Mouse (Mus musculus) left cerebral cortex, postnatal 25 days (tissue): ENCODE measurements at regions not wholly inside any gene's neighbourhood (a gene's known extent, or its start where the extent isn't known, plus 50 kb on each side); places are given as distances from the start of the nearest gene placed in this dataset.
A peak's percentile ranks its signal among the peaks of the same experiment; 100 is the strongest.

Source experiments
- DNase-seq, 2 experiments: peaks; one replicate each; pipeline ENCODE4 v3.0.0; 2022; ENCODE audit warnings: low spot score in 2 of 2, mixed read lengths in 1 of 2
- intact Hi-C: fragments of 180-260 bp; cut with DNase I; formaldehyde crosslinking; loops from one replicate; pipeline ENCODE4 v1.15.1; 2025

- DNase-seq = no peak
- intact Hi-C loops = no loop called here
Observed at GRCm38 (mm10) chr9:98697155-98697554, 95.7 kb upstream of the Mrps22 start.

- no peak for DNase-seq
- intact Hi-C loops = no loop called here
Observed at GRCm38 (mm10) chr9:98695035-98695434, 93.6 kb upstream of the Mrps22 start.

DNA sequence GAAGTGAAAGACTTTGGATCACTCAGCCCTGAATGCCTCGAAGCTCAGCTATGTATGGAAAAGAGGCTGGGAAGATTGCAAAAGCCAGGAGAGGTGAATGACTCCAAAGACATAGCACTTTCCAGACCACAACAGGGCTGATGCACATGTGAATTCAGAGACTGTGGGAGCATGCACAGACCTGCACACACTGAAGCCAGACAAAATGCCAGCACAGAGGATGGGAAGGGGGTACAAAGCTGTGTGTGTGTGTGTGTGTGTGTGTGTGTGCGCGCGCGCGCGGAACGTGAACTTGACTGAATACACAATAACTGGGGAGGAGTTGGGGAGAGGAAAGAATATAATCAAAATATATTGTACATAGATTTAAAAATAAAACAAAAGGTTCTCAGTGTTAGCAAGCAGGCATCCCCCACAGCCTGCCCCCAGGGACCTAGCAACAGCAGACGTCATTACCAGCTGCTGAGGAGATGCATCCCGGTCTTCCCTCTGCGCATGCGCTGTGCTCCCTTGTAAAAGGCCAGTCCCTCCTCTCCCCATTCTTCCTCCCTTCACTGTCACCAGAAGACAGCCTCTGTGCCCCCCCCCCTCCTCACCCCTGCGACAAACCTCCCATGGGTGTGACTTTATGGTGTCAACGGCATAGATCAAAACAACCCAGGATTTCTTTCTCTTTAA, 89.5 kb upstream of the Mrps22 start:
- peak; percentile 27 to 31 for DNase-seq
- intact Hi-C loops = no loop called here

DNA sequence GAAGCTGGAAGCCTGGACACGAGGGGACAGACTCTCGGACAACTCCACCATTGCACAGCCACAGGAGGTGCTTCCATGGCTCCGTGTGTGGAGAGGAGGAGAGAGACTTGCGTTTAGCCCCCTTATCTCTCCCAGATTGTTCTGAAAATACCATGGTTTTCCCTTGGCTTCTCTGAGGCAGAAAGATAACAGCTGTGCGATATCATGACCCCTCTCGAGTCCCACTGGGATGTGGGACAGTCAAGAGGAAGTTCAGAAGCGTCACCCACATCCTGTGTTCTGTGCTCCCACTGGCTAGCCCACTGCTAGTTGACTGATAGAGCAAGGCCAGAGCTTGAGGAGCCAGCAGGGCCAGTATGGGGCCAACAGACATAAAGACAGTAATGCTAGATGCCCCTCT, 84.1 kb upstream of the Mrps22 start:
- DNase-seq = no peak
- intact Hi-C loops = loop anchor here (2.0 kb wide), 1 partner anchor 59 kb away; no protein-coding TSS in a partner anchor

GRCm38 (mm10) chr9:98684336-98684735, 82.9 kb upstream of the Mrps22 start:
- intact Hi-C loops = loop anchor here (2.0 kb wide), 1 partner anchor 60 kb away; no protein-coding TSS in a partner anchor
- no peak for DNase-seq

DNA sequence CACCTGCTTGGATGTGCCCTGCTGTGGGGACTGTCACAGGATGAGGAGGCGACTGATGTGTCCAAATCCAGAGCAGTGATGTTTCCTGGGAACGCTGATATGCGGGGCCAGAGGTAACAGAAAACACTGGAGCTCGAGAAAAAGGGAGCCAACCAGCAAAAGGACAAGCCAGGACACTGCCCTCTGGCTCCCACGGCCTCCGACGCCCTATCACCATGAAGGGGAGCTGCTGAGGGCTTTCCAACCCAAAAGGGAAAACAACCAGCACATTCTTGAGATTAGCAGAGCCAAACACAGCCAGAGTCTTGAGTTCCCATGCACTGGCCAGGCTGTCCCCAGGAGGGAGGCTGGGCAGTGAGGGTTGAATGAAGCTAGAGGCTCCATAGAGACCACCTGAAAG, 74.2 kb upstream of the Mrps22 start:
- intact Hi-C loops = no loop called here
- DNase-seq = no peak

DNA sequence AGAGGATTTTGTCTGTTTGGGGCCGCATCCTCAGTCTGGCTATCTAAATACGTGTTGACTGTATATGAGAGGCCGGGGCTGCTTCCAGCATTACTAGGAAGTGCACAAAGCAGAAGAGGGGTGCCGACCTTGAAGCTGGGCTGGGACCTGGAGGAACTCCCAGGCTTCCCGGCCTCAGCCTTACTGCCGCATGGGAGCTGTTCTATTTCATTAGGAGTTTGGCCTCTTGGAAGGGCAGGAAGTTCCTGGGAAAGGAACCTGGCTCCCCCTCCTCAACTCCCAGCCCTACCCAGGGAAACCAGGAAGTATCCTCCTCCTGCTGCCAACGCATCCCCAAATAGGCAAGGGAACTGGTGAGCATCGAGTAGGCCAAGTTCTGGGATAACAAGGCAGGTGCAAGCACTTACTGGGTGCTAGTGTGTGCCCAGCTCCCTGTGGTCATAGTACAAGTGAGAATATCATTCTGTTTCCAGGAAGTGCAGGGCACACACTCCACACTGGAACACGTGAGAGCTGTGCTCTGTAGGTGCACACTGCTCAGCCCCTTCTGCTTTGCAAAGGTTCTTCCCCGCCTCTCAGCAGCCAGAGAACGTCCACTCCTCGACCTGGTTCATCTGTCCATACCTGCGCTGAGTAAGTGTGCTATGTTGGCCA, 72.1 kb upstream of the Mrps22 start:
- DNase-seq = no peak
- intact Hi-C loops = no loop called here

- intact Hi-C loops = no loop called here
- DNase-seq = no peak
Observed at GRCm38 (mm10) chr9:98672361-98672760, 70.9 kb upstream of the Mrps22 start.

GRCm38 (mm10) chr9:98668423-98669330, 67.2 kb upstream of the Mrps22 start:
- DNase-seq = peak in 1 of 2 experiments; percentile 9
- intact Hi-C loops = no loop called here

- intact Hi-C loops = no loop called here
- DNase-seq = no peak
Observed at GRCm38 (mm10) chr9:98667072-98667471, 65.6 kb upstream of the Mrps22 start.

- no peak for DNase-seq
- intact Hi-C loops = no loop called here
Observed at GRCm38 (mm10) chr9:98663011-98663410, 61.6 kb upstream of the Mrps22 start.

DNA sequence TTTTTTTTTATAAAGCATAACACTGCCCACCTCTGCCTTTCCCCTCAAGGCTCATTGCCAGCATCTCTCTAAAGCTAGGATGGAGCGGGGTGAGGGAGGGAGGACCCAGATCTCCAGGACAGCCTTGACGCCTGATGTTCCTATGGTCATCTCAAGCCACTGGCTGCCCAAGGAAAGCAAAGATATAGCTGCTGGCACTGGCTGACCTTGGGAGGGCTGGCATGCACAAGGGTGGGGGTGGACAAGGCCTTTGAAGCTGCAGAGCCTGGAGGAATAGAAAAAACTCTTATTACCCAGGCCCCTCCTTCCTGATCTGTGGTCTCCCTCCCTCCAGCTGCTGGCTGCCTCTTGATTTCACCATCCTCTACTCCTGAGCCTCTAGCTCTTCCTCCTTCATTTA, 50.2 kb upstream of the Mrps22 start:
- DNase-seq = no peak
- intact Hi-C loops = no loop called here
